Mouse (Mus musculus) neural tube, embryonic 12.5 days (tissue): Measurements from ENCODE around the gene Jmjd7. TPM values are rescaled to one million over a fixed set of nuclear protein-coding genes. Genes with fewer than 3 reads are reported as not detected.

Experiments used
- ATAC-seq: fragments of 200-750 bp; cut with Nextera tagmentation; 2 replicates; pipeline ENCODE4 v1.8.0; 2017; ENCODE audit warnings: low read depth, mild to moderate bottlenecking, moderate TSS enrichment, moderate library complexity; ENCODE audit not compliant: low FRiP score
- H3K27ac ChIP-seq: fragments of 300-500 bp; sonication (generic); 2 replicates; pipeline ENCODE4 v1.5.1; 2016
- H3K27me3 ChIP-seq: fragments of 300-500 bp; sonication (generic); replicated peaks from 2 replicates; pipeline ENCODE4 v1.6.1; 2016; ENCODE audit warnings: mild to moderate bottlenecking
- H3K36me3 ChIP-seq: fragments of 300-500 bp; sonication (generic); 2 replicates; pipeline ENCODE4 v1.6.1; 2016; ENCODE audit warnings: mild to moderate bottlenecking
- H3K4me1 ChIP-seq: fragments of 300-500 bp; sonication (generic); 2 replicates; pipeline ENCODE4 v1.6.1; 2016
- H3K4me2 ChIP-seq: fragments of 300-500 bp; sonication (generic); replicated peaks from 2 replicates; pipeline ENCODE4 v1.6.1; 2016; ENCODE audit warnings: mild to moderate bottlenecking
- H3K4me3 ChIP-seq: fragments of 300-500 bp; sonication (generic); 2 replicates; pipeline ENCODE4 v1.5.1; 2016
- H3K9ac ChIP-seq: fragments of 300-500 bp; sonication (generic); 2 replicates; pipeline ENCODE4 v1.6.1; 2016; ENCODE audit warnings: mild to moderate bottlenecking
- H3K9me3 ChIP-seq: fragments of 300-500 bp; sonication (generic); 2 replicates; pipeline ENCODE4 v1.6.1; 2016; ENCODE audit warnings: mild to moderate bottlenecking
- WGBS: fragments of 180-500 bp; shearing (Covaris S2); methylation state at CpG from one replicate; pipeline ENCODE4 v1.1.7; 2016; 5-methylcytosine and 5-hydroxymethylcytosine counted together
- microRNA-seq: library from miRNA; unstranded; fragments of <30 nt; microRNA quantifications from one replicate; pipeline ENCODE4, GENCODE M21; 2017
- polyA plus RNA-seq: library from polyadenylated mRNA; unstranded; fragments of >200 nt; fragmentation: Nextera tagmentation; extraction: Ambion mirVana; gene quantifications from 2 replicates; pipeline ENCODE4 v1.2.1, GENCODE M21; 2016

Jmjd7 gene
- polyA plus RNA-seq, 1 experiment from 2014 or later: 24.6 TPM

DNA sequence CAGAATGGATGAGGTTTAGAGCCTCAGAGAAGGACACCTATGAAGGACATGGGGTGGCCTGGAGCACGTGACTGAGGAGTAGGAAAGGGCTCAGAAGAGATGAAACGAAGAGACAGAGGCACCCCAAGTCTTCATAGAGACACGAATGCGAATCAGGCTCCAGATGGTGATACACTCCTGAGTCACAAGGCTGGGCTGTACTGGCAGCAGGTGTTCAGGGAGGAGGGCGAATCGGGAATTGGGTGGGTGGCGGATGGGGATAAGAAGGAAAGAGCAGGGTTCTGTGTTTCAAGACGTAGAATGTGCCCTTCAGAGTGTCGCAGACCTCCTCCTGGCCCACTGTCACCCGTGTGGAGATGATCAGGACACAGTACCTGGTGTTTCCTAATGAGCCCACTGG is 38.0 kb downstream of the Jmjd7 start:
- ATAC-seq: no peak
- Histone ChIP-seq H3K9me3 (no peaks in the 10 kb centered on the region), H3K4me2 (no peak overlapping the region), H3K36me3 (no peaks in the 10 kb centered on the region), H3K4me1 (no peaks in the 10 kb centered on the region), H3K9ac (no peak overlapping the region), H3K27ac (no peak overlapping the region), H3K27me3 (0 out of 2 replicates have a peak, but pooled peaks cover 3% of the 10 kb centered on the region), H3K4me3 (no peak overlapping the region)
- 90% methylated on average over 10 of the region's 10 CpGs for WGBS

GRCm38 (mm10) chr2:120066224-120066623 is 38.9 kb downstream of the Jmjd7 start:
- Histone ChIP-seq H3K9ac (no peak overlapping the region), H3K9me3 (no peaks in the 10 kb centered on the region), H3K4me1 (no peaks in the 10 kb centered on the region), H3K4me2 (no peak overlapping the region), H3K27me3 (0 out of 2 replicates have a peak, but pooled peaks cover 3% of the 10 kb centered on the region), H3K36me3 (no peaks in the 10 kb centered on the region), H3K27ac (no peak overlapping the region), H3K4me3 (no peak overlapping the region)
- no peak for ATAC-seq
- WGBS: 90% methylated on average over 3 of the region's 3 CpGs

- H3K36me3 ChIP-seq: no peaks in the 10 kb centered on the region
- no peaks in the 10 kb centered on the region for H3K9me3 ChIP-seq
- 0 out of 2 replicates have a peak overlapping the region, but pooled peaks have one; percentile 15 for H3K4me2 ChIP-seq
- WGBS: 43% methylated on average over 16 of the region's 16 CpGs
- no peaks in the 10 kb centered on the region for H3K4me1 ChIP-seq
- no peak overlapping the region for H3K27ac ChIP-seq
- 0 out of 2 replicates have a peak, but pooled peaks cover 3% of the 10 kb centered on the region for H3K27me3 ChIP-seq
- no peak overlapping the region for H3K9ac ChIP-seq
- no peak overlapping the region for H3K4me3 ChIP-seq
- peak; percentile 25; the same call in 1 of the 2 replicates for ATAC-seq
These were observed 41.5 kb downstream of the Jmjd7 start for GRCm38 (mm10) chr2:120068555-120069465.

GRCm38 (mm10) chr2:120069466-120069990 is 42.2 kb downstream of the Jmjd7 start:
- no peak overlapping the region for H3K9ac ChIP-seq
- H3K27me3 ChIP-seq: peaks cover 6% of the 10 kb centered on the region; the same call in 1 of the 2 replicates

DNA sequence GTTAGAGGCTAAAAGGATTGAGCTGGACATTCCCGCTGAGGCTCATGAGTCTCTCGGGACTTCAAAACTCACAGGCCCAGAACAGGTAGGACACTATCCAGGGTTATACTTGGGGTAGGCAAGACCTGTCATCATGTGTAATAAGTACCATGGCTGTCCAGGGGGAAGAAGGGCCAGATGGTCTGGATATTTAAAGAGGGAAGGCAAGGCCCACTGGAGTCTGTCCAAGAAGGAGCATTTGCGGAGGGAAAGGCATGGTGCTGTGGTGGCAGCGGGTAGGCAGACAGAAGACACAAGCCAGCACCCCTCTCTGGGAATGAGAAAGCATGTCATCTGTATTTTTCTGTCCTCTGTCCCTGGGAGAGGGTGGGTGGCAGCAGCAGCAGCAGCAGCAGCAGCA is 46.8 kb downstream of the Jmjd7 start:
- Histone ChIP-seq H3K9ac (no peak overlapping the region), H3K9me3 (no peaks in the 10 kb centered on the region), H3K4me2 (no peak overlapping the region), H3K36me3 (no peaks in the 10 kb centered on the region), H3K27ac (no peak overlapping the region), H3K27me3 (peaks cover 34% of the 10 kb centered on the region), H3K4me3 (no peak overlapping the region), H3K4me1 (no peaks in the 10 kb centered on the region; the same call in 1 of the 2 replicates)
- whole genome bisulfite sequencing: 96% methylated on average over 4 of the region's 4 CpGs
- ATAC-seq: no peak

More at GRCm38 (mm10) chr2:120069466-120069990, 42.2 kb downstream of the Jmjd7 start:
- ATAC-seq: no peak
- Histone ChIP-seq H3K36me3 (no peaks in the 10 kb centered on the region), H3K27ac (no peak overlapping the region), H3K4me2 (no peak overlapping the region), H3K9me3 (no peaks in the 10 kb centered on the region), H3K4me3 (no peak overlapping the region), H3K4me1 (no peaks in the 10 kb centered on the region)
- 76% methylated on average over 8 of the region's 8 CpGs for WGBS

GRCm38 (mm10) chr2:120076076-120076705 is 48.9 kb downstream of the Jmjd7 start:
- Histone ChIP-seq H3K27me3 (peaks cover 35% of the 10 kb centered on the region), H3K4me1 (no peaks in the 10 kb centered on the region; the same call in 1 of the 2 replicates), H3K9me3 (no peaks in the 10 kb centered on the region), H3K27ac (no peak overlapping the region), H3K36me3 (no peaks in the 10 kb centered on the region), H3K4me2 (peak overlapping the region; percentile 61), H3K9ac (0 out of 2 replicates have a peak overlapping the region, but pooled peaks have one; percentile 21), H3K4me3 (peak overlapping the region; percentile 22)
- 2% methylated on average over 36 of the region's 36 CpGs for WGBS
- ATAC-seq: 0 out of 2 replicates have a peak, but pooled peaks have one; percentile 41

Small RNAs within 50 kb of the gene (microRNA-seq; reads per million reads assigned to microRNA genes)
- not detected for gene Mir7665

Other genes starting within 250 kb of the Jmjd7 start
- gene Rpap1, start 239.9 kb upstream of the Jmjd7 start, polyA plus RNA-seq: 28.8 and 29.4 TPM in 2 replicates
- gene Tyro3, start 229.8 kb upstream of the Jmjd7 start, polyA plus RNA-seq: 20.7 and 21.0 TPM in 2 replicates
- 27.2 and 31.1 TPM in 2 replicates for gene Mga, start 130.3 kb upstream of the Jmjd7 start, polyA plus RNA-seq
- 3.2 and 4.6 TPM in 2 replicates for gene Mapkbp1, start 54.8 kb upstream of the Jmjd7 start, polyA plus RNA-seq
- gene Gm28042, start within 50 bp of the Jmjd7 start, polyA plus RNA-seq: 5.0 and 6.3 TPM in 2 replicates
- gene Pla2g4b, start 5.9 kb downstream of the Jmjd7 start, polyA plus RNA-seq: 4.6 and 4.9 TPM in 2 replicates
- gene Ehd4, start 127.1 kb downstream of the Jmjd7 start, polyA plus RNA-seq: 19.1 and 19.6 TPM in 2 replicates
- 0.10 and 0.13 TPM in 2 replicates for gene Pla2g4e, start 217.9 kb downstream of the Jmjd7 start, polyA plus RNA-seq